Mouse (Mus musculus) embryo, embryonic 11.5 days (tissue): Measurements from ENCODE around the gene Zar1l.
"Not testable (repeated sequence)": the region's sequence is repeated elsewhere in the genome, so short reads cannot be mapped to it uniquely, and the experiment has no call there.

ENCODE experiments used
- DNase-seq: peaks from one replicate; pipeline ENCODE4 v3.0.0-alpha.2; 2012; ENCODE audit warnings: low read depth, low spot score

The Zar1l gene

DNA sequence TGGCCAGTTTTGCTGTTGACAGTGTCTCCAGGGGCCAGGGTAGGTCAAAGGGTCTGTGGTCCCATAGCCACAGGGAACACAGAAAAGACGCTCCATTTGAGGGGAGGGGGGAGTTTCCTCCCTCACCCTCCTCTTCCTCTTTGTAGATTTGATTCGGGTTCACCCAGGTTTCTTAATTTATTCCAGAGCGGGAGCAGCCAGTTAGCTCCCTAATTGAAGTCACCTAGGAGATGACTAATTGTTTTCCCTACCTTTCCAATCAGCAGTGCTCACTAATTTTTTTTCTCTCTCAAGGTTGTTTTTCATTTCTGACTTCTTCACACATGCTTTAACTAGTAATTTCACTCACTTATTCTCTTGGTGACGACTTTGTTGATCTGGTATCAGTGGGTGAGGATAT, at the start of gene Zar1l:
Gene Zar1l, minus strand, starts transcription at position 101 of the 400 bp plus-strand sequence.
- no peak for DNase-seq

DNA sequence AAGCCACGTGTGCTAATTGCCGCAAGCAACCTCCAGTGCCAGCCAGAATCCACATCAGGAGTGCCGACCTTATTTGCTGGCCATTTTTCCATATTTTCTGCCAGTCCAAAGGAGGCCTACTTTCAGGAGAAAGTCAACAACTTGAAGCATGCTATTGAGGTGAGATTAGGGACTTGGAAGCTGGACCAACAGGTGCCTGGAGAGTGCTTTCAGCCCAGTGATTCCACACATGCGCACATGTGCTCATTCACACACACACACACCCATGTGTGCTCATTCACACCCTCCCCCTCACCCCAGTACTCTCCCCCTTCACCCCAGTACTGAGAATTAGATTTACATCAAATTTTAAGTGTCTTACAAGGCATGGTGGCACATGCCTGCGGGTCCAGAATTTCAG, 49.0 kb upstream of the Zar1l start:
- DNase-seq, result no peak

DNA sequence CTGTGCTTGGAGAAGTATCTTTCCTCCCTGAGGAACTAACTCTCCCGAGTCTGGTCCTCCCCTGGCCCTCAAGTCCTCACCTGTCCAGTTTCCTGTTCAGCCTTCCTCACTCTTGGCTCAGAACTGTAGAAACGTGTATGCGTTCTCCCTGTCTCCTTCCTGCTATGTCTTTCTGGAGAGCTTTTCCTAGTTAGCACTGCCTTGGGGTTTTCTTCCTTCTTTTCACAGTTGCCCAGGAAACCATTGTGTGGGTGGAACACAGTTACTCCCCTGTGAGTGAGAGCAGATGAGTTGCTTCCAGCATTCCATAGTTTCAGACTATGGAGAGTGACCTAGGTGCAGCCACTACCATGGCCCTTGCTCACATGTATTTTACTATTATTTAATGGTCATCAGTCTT, 48.3 kb upstream of the Zar1l start:
- no peak for DNase-seq

DNA sequence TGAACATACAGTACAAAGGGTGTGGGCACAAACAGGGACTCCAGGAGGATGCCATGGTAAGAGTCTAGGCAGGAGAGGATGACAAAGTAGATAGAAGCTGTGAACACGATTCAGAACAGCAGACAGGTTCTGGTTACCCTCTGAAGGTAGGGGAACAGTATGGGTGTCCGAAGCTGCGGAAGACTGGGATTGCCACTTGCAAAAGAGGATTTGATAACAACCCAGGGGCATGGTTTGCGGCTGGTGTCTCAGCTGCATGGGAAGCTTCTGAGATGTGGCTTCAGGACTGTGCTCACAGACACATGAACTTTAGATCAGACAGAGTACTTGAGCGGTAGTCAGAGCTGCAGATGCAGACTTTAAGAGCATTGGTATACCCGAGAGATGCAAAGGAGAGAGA, 46.5 kb upstream of the Zar1l start:
- no peak for DNase-seq

DNA sequence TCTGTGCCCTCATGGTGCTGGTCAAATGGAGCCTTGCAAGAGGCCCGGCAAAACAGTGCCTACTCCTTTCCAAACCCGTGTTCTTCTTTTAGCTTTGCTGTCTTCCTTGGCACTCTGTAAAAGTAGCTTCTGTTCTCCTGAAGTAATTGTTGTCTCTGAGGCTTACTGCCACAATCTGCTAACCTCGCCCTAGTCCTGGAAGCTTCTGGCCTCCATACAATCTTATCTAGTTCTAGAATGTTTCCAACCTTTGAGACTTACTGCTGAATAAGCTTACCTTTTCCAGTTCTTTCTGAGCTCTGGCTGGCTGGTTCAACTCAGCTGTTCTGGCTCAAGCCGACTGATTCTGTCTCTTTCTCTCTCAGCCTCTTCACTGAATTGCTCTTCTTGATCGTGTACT, 43.8 kb upstream of the Zar1l start:
- no peak for DNase-seq

DNA sequence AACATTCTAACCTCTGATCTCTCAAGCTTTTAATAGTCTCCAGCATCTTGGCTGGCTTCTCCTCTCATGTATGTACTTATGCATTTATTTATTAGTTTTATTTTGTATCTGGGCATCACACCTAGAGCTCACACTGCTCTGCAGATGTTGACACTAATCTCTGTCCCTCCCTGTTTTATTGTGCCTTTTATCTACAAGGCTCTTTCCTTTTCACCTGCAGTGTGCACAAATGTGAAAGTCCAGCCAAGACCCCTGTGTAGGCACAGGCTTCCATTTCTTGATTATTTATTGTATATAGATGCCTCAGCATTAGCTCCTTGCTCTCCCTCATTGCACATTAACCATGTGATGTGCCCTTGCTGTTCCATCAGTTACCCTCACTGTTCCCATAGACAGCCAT, 43.4 kb upstream of the Zar1l start:
- no peak for DNase-seq

DNA sequence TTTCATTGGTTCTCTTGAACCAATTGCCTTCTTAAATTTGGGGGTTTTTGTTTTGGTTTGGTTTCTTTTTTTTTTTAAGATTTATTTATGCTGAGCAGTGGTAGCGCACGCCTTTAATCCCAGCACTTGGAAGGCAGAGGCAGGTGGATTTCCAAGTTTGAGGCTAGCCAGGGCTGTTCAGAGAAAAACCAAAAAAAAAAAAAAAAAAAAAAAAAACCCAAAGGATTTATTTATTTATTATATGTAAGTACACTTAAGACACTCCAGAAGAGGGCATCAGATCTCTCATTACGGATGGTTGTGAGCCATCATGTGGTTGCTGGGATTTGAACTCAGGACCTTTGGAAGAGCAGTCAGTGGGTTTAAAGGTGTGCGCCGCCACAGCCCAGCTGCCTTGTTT, 42.9 kb upstream of the Zar1l start:
- DNase-seq, result no peak

DNA sequence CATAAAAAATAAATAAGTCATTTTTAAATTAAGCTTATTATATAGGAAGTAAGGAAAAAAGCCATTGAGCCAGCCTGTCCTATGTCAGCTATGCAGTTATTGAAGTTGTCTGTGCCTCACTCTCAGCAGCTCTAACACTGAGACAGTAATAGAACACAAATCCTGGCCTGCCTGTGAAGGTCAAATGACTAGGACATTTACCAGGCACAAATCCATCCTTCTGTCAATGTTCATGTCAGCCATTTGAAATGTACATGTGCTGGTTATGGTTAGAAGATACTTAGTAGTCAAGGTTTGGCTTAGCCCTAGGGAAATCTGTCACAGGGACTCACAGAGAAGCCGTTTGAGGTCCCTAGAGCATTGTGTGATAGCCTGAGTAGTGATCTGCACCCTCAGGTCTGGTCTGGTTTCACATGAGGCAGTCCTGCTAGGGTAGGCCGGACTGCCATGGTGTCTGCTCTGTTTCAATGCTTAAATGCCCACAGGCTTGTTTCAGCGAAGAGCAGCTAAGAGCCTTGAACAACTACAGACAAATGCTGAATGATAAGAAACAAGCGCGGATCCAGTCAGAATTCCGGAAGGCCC, 41.6 kb upstream of the Zar1l start:
- no peak for DNase-seq

DNA sequence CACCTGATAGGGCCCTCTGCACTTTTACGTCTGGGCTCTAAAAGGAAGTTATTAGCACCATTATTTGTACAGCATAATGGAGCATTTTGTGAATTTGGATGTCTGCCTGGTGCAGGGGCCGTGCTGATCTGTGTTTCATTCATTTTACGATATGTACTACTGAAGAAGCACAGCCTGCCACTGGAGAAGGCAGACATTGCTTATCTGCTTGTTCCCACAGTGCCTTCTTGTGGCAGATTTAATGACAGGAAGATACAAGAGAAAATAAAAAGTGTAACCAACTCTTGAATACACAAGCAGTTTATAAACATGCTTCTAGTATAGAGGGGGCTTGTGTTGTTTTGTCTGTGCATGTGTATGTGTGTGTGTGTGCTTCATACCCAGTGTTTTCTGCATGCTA, 33.7 kb upstream of the Zar1l start:
- DNase-seq, result no peak

DNA sequence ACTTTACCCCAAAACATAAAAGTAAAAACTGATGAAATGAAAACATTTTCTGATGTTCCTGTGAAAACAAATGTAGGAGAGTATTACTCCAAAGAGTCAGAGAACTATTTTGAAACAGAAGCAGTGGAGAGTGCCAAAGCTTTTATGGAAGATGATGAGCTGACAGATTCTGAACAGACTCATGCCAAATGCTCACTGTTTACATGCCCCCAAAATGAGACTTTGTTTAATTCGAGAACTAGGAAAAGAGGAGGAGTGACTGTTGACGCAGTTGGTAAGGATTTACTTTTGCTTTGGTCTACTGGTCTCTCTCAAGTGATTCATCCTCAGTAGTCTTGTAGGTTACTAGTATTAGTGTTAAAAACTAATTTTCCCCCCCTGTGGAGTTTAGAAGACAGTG, 25.2 kb upstream of the Zar1l start:
- DNase-seq, result no peak

DNA sequence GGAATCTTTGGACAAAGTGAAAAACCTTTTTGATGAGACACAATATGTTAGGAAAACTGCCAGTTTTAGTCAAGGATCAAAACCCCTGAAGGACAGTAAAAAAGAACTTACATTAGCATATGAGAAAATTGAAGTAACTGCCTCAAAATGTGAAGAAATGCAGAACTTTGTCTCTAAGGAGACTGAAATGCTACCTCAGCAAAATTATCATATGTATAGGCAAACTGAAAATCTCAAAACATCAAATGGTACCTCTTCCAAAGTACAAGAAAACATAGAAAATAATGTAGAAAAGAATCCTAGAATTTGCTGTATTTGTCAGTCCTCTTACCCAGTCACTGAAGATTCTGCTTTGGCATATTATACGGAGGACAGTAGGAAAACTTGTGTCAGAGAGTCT, 23.3 kb upstream of the Zar1l start:
- DNase-seq, result no peak

DNA sequence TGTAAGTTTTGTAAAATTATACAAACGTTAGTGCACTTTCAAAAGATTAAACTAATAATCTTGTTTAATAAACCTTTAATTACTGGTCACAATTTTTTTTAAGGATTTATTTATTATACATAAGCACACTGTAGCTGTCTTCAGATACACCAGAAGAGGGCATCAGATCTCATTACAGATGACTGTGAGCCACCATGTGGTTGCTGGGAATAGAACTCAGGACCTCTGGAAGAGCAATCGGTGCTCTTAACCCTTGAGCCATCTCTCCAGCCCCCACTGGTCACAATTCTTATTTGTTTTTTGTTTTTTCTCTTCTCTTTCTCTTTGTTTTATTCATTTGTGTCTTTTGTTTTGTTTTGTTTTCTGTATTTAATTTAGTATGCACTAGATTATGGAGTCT, 7.3 kb upstream of the Zar1l start:
- no peak for DNase-seq

DNA sequence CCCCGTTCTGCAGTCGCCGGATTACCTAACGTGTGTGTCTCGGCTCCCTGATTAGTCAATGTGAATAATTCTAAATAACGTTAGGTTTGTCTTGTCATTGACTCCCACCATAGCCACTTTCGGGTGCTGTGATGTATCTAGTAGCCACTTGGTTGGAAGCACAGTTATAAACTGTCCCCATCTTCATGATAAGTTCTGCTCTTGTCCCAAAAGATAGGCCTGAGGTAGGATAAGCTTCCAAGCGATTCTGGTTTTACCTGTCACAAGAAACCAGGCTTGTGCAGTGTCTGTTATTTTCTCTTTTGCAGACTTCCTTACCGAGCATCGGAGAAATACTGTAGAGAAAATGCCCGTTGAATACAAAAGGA, 4.9 kb upstream of the Zar1l start:
- DNase-seq, result no peak

DNA sequence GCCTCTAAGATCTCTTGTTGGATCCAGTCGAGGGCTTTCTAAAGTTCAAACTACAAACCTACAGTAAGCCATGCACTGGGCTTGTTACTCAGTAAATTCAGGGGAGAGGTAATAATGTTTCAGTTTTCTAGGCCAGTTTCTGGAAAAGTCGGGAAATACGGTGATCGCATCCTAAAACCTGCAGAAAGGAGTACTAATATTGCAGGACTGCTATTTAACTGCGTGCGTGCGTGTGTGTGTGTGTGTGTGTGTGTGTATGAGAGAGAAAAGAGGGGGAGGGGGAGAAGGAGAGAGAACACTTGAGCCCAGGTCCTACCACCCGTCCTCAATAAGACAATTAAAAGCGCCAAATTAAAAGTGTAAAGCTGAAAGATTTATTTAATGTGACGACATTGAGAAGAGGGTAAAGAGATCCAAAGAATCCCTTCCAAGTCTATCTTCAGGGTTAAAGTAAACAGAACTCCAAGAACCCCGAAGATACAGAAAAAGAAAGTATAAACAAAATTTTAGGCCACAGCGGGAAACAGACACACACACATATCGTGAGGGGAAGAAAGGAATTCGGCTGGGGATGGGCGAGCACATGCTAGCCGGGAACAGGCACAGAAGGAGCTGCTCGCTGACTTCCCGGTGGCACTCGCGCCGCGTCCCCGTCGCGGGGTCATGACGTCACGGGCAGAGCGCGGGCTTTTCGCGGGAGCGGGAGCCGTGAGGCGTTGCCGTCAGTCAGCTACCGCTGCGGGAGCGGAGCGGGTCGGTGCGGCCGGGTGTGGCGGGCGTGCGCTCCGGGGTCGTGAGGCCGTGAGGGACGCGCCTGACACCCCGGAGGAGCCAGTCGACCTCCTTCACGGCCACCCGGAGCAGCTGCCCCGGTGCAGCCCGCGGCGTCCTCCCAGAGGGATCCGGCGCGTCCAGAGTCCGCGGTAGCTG, 4.2 kb upstream of the Zar1l start, which contains the start of gene Brca2:
Gene Brca2, plus strand, starts transcription at position 694 of the 930 bp plus-strand sequence.
- DNase-seq, result peak; percentile 87

DNA sequence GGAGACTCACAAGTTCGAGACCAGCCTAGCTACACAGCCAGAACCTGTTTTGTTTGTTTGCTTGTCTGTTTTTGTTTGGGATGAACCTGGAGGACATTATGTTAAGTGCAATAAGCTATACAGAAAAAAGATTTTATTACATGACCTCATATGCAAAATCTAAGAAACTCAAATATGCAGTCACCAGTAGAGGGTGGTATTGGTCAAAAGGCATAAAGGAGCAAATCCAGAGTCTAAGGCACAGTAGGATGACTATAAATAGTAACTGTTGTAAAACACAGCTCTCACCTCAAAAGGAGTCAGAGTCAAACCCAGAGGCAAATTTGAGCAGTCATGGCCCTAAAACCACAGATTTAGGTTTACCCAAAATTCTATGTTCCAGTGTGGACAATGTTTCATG, 1.6 kb upstream of the Zar1l start:
- no peak for DNase-seq

DNA sequence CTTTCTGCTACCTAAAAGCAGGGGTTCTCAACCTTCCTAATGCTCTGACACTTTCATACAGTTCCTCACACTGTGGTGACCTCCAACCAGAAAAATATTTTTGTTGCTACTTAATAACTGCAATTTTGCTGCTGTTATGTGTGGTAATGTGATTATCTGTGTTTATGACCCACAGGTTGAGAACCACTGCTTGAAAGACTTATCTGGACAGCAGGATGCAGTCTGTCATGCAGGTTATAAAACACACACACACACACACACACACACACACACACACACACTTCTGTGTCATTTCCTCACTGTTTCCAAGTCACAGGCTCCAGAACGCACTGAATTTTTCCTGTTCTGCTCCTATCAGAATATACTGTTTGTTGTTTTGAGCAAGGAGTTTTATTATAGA, 3.9 kb downstream of the Zar1l start:
- DNase-seq, result no peak

DNA sequence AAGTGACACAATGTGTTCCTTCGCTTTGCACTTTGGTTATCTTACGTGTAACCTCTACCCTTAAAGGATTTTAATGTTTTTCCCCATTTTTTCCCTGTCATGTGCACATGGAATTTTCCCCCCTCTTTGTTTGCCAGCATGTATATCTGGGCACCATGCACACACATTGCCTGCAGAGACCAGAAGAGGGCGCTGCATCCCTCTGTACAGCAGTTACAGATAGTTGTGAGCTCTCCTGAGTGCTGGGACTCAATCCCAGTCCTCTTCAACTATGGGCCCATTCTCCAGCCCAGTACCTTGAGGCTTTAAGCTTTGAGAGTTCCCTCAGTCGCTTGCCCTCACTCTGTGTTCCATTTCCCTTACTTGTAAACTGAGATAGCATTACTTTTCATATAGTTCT, 4.7 kb downstream of the Zar1l start:
- no peak for DNase-seq

DNA sequence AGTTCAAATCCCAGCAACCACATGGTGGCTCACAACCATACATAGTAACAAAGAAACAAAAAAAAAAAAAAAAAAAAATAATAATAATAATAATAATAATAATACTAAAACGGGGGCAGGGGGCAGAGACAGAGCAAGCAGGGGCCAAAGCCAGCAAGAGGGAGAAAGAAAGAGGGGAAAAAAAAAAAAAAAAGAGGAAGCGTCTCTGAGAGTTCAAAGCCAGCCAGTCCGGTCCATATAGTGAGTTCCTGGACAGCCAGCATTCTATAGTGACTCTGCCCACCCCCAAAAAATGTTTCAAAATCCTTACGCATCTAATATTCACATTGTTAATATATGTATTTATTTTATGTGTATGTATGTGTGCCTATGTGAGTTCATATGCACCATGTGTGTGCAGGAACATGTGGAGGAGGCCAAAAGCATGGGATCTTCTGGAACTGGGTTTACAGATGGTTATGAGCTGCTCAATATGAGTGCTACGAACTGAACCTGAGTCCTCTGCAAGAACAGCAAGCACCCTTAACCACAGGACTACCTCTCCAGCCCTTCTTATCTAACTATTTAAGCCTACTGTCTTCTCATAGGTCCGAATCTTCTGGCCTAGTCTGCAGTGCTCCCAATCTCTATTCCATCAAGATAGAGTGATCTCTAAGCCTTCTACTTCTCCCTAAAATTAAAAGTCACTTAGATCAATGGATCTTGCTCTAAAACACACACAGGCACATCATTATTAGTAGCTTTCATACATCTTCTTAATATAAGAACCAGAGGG, 7.3 kb downstream of the Zar1l start:
- DNase-seq, result no peak

DNA sequence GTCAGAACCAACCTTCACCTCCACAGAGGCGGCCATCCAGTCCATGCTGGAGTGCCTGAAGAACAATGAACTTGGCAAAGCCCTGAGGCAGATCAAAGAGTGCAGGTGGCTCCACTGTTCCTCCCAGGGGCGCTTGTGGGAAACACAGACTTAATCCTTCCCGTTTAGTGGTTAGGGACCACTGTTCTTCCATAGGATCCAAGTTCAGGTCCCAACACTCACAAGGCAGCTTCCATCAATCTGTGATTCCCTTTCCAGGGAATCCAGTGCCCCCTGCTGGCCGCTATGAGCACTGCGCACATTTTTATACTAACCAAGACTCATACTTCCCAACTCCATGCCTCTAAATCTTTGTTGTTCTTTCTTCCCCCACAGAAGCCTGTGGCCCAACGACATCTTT, 22.2 kb downstream of the Zar1l start:
- DNase-seq, result peak; percentile 16

DNA sequence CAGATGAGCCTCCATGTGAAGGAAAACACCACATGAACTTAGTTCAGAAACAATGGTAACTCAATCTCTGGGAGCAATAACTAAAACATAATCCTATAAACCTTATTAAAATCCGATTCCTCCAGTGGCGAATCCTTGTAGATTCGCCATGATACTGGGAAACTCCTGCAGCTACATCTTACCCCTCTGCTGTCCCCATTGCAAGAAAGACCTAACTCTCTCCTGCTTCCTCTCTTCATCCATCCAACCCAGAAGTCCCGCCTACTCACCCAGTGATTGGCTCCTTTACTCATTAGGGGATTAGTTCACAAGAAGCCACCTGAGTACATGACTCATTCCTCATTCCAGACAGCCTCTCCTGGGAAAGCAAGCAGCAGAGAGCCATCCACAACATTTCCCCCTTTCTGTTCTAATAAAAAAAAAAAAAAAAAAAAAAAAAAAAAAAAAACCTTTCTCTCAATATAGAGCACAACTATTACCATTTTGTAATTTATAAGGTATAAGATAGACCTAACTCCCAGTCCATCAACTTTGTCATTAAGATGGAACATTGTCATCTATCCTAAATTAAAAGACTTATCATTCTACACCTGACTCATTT, 26.3 kb downstream of the Zar1l start:
- DNase-seq, result not testable (repeated sequence)

DNA sequence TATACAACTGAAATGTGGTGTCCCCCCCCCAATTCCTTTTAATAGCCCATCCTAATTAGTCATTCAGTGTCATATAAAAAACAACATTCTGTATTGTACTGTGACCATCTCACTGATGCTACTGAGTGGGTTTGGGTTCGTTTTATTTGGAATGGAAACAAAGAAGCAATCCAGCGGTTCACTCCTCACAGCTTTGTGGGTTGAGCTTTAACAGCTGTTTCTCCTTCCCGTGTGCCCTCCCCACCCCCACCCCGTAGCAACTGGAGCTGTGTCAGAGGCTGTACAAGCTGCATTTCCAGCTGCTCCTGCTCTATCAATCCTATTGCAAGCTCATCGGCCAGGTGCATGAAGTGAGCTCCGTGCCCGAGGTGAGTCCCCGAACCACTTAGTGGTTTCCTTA, 27.1 kb downstream of the Zar1l start:
- DNase-seq, result peak; percentile 23

DNA sequence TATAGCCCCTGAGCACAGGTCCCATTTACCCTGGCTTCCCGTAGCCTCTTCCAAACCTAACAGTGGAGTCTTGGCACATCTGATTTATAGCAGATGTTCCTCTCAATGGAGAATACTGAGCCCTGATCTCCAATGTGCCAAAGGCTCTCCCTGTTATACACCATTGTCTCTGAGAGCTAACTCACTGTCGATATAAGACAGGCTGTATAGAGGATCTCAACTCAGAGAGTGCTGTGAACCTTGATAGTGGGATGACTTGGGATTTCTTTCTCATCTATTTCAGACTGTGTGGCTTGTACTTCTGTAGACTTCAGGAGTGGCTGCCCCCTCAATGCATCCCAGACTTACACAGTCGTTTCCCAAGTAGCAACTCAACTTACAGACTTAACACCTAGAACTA, 27.7 kb downstream of the Zar1l start:
- DNase-seq, result no peak
